Mouse (Mus musculus) bone marrow, adult 2 months (tissue): ENCODE results near the gene Th.

Experiments
- CTCF ChIP-seq: fragments of 200-500 bp; IDR thresholded peaks from 2 replicates; pipeline ENCODE4 v1.5.1; 2011; ENCODE audit warnings: low read length, control low read depth; ENCODE audit not compliant: control insufficient read depth, insufficient read depth
- POLR2A ChIP-seq: fragments of 200-500 bp; IDR thresholded peaks from 2 replicates; pipeline ENCODE4 v1.6.1; 2011; ENCODE audit warnings: low read depth, mild to moderate bottlenecking, control low read depth, low read length, borderline replicate concordance; ENCODE audit not compliant: control insufficient read depth

DNA sequence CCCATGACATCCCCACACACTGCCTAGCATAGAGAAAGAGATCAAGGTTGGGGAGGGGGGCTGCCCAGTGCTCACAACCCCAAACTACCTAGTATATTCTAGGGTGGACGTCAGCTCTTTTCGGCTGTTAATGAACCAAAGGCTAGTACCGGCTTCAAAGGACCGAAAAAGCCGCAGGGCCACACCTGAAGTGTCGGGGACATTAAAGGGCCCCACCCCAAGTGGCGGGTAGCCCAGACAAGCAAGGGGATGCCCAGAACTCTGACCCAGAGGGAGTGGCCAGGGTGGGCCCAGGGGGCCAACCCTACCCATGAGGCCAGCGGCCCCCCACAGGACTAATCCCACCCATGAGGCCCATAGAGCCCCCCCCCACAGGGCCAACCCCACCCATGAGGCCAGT lies 3.6 kb downstream of the Th start:
- TF ChIP-seq CTCF = no peak
- no peak for TF ChIP-seq POLR2A
